Mouse (Mus musculus): ENCODE measurements around the gene Trp53. TPM values are rescaled to one million over a fixed set of nuclear protein-coding genes. Genes with fewer than 3 reads are reported as not detected.

The Trp53 gene
- polyA plus RNA-seq, 1 experiment from 2014 or later: 62.4 TPM

DNA sequence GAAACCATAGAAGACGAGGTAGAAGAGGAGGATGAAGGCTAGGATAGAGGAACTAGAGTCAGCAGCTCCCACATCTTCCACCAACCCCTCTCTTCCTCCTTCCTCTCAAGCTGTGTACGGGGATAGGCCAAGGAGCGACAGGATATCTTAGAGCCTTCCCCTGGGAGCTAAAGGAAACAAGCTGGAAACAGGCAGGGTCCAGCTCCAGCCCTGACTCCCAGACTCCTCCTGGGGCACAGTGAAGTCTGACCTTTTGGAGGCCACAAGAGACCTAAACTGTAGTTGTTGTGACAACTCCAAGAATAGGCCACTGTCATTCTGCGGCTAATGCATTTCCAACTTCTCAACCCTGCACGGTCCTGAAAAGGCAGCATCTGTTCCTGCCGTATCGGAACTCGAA, 23.4 kb downstream of the Trp53 start:
- H3K36me3 ChIP-seq (replicated peaks): peaks cover 3% of the 10 kb centered on the region; the same call in 1 of the 2 replicates
- 75% methylated on average over 8 of the region's 8 CpGs for WGBS (ENCODE audit: insufficient replicate concordance)
- H3K9ac ChIP-seq: no peak overlapping the region
- no peak overlapping the region for H3K4me3 ChIP-seq (replicated peaks)
- peaks cover 13% of the 10 kb centered on the region; the same call in 1 of the 2 replicates for H3K27me3 ChIP-seq
- H3K9me3 ChIP-seq (replicated peaks): no peaks in the 10 kb centered on the region
- peak overlapping the region; percentile 99 for H3K4me2 ChIP-seq
- no peak for ATAC-seq (ENCODE audit: insufficient read depth)
- H3K27ac ChIP-seq (replicated peaks): peak overlapping the region; percentile 83
- H3K4me1 ChIP-seq (replicated peaks): peaks cover 86% of the 10 kb centered on the region

DNA sequence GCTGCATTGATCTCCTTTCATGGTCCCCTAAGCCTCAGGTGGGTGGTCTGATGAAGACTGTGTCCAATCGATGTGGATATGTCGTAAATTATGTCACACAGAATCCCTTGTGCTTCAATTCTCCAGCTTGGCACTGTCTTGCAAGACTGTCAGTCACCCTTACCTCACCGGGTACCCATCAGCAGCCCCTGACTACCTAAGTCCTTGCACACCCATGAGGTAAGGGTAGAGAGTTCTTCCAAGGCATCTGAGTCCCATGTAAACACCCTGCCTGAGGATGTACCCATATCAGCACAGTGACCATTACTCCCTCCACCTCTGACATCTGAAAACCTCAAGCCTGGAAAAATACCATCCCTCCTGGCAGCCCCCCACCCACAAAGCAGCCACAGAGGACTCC, 24.2 kb downstream of the Trp53 start:
- H3K4me1 ChIP-seq (replicated peaks): peaks cover 86% of the 10 kb centered on the region

DNA sequence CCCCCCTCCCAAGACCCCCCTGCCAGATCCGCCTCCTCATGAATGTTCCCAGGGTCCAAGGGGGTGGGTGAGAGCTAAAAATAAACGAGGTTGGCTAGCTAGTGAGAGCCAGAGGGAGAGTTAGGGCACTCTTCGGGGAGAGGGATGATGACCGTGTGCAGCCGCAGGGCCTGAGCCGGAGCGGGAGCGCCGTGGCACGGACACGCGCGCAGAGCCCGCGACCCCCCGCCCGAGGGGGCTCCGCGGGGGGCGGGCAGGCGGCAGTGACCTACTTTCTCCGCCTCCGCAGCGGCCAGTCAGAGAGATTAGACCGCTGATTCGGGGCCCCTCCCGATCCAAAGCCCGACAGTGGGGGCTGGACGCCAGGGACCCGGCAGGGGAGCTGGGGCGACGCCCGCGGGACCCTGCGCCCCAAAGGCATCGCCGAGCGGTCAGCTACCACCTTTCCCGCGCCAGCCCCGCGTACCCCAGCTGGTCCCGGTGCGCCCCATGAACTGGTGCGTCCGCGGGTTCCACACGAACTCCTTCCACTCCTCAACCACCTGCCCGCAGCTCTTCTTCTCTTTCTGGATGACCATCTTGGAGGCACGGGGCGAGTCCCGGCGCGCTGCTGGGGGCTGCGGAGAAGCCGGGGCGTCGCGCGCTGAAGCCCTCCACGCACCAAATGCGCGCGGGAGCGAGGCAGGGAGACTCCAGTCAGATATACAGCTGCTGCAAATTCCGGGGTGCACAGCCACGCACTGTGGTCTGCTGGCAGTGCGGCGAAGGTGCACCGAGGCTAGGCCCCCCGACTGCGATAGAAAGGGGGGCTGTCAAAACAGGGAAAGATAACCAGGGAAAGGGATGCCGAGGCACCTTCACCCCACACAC, 24.9 kb downstream of the Trp53 start:
- Histone ChIP-seq H3K27me3 (peaks cover 13% of the 10 kb centered on the region; the same call in 1 of the 2 replicates), H3K27ac (replicated peaks) (peak overlapping the region; percentile 83), H3K36me3 (replicated peaks) (peaks cover 3% of the 10 kb centered on the region; the same call in 1 of the 2 replicates), H3K4me1 (replicated peaks) (peaks cover 86% of the 10 kb centered on the region), H3K4me2 (peak overlapping the region; percentile 99), H3K9ac (peak overlapping the region; percentile 79), H3K4me3 (replicated peaks) (peak overlapping the region; percentile 75), H3K9me3 (replicated peaks) (no peaks in the 10 kb centered on the region)
- peak; percentile 11 for ATAC-seq (ENCODE audit: insufficient read depth)
- under 1% methylated on average over 71 of the region's 73 CpGs for WGBS (ENCODE audit: insufficient replicate concordance)

More for the DNA sequence above, 24.2 kb downstream of the Trp53 start:
- peaks cover 13% of the 10 kb centered on the region; the same call in 1 of the 2 replicates for H3K27me3 ChIP-seq
- H3K4me2 ChIP-seq: peak overlapping the region; percentile 99
- WGBS (ENCODE audit: insufficient replicate concordance): 58% methylated on average over 3 of the region's 3 CpGs
- H3K4me3 ChIP-seq (replicated peaks): peak overlapping the region; percentile 75
- H3K9ac ChIP-seq: peak overlapping the region; percentile 79
- no peak for ATAC-seq (ENCODE audit: insufficient read depth)
- H3K36me3 ChIP-seq (replicated peaks): peaks cover 3% of the 10 kb centered on the region; the same call in 1 of the 2 replicates
- no peaks in the 10 kb centered on the region for H3K9me3 ChIP-seq (replicated peaks)
- peak overlapping the region; percentile 83 for H3K27ac ChIP-seq (replicated peaks)

DNA sequence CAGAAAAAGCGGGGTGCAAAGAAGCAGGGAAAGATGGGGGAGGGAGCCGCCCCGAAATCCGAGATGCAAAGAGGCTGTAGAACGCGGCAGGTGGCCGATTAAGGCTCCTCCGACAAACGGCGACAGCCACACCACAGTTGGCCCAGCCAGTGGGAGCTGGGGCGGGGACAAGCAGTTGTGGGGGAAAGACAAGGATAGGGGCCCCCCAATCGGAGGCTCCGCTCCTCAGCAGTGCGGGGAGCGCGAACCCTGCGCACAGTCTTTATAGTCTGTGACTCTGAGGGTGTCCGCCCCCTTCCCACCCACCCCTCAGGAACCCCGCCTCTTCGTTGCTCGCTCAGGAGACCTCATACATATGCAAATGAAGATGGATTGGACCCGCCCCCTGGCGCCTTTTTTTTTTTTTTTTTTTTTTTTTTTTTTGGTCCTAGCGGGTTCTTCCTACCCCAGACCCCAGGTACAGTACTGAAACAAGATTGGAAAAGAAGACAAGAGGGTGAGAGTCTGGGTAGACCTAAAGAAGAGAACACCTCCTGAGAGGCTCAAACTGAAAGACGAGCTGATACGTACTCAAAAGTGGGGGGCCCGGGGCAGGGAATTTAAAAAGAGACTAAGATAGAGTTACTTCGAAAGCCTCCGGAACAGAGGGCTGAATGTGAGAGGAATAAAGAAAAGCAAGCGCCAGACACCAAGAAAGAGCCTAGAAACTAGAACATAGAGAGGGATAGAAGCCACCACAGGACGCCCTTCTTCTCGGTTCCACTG, 25.7 kb downstream of the Trp53 start, which contains the start of gene Atp1b2:
Atp1b2 (minus strand) TSS at position 217 of the 765 bp plus-strand sequence.
- H3K4me3 ChIP-seq (replicated peaks): peak within 1 kb of the TSS; percentile 75
- peak within 1 kb of the TSS; percentile 83 for H3K27ac ChIP-seq (replicated peaks)
- H3K27me3 ChIP-seq: peaks cover 13% of the 10 kb centered on the region; the same call in 1 of the 2 replicates
- ATAC-seq (ENCODE audit: insufficient read depth): peak; percentile 91
- H3K9ac ChIP-seq: peak within 1 kb of the TSS; percentile 79
- 0 out of 2 replicates have a peak, but pooled peaks cover 1% of the 10 kb centered on the region for H3K36me3 ChIP-seq (replicated peaks)
- WGBS (ENCODE audit: insufficient replicate concordance): 1% methylated on average over 31 of the region's 32 CpGs
- peak within 1 kb of the TSS; percentile 99 for H3K4me2 ChIP-seq
- no peaks in the 10 kb centered on the region for H3K9me3 ChIP-seq (replicated peaks)
- H3K4me1 ChIP-seq (replicated peaks): peaks cover 83% of the 10 kb centered on the region

DNA sequence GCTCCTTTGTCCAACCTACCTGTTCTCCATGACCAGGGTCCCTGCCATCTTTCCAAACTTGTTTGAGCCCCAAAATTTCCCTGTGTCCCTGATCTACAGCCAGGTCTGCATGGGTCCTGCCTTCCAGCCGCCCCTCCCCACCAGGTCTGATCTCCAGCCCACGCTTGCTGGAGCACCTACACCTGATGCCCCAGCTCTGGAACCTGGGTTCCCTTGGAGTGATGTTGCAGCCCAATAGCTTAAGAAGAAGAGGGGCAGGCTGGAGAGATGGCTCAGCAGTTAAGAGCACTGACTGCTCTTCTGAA, 26.3 kb downstream of the Trp53 start:
- ATAC-seq (ENCODE audit: insufficient read depth): no peak
- Histone ChIP-seq H3K4me1 (replicated peaks) (peaks cover 78% of the 10 kb centered on the region), H3K36me3 (replicated peaks) (no peaks in the 10 kb centered on the region), H3K27me3 (peaks cover 13% of the 10 kb centered on the region; the same call in 1 of the 2 replicates), H3K9me3 (replicated peaks) (no peaks in the 10 kb centered on the region), H3K4me3 (replicated peaks) (peak overlapping the region; percentile 75), H3K27ac (replicated peaks) (peak overlapping the region; percentile 83), H3K9ac (peak overlapping the region; percentile 79), H3K4me2 (peak overlapping the region; percentile 99)
- WGBS (ENCODE audit: insufficient replicate concordance): 68% methylated on average over 2 of the region's 2 CpGs

DNA sequence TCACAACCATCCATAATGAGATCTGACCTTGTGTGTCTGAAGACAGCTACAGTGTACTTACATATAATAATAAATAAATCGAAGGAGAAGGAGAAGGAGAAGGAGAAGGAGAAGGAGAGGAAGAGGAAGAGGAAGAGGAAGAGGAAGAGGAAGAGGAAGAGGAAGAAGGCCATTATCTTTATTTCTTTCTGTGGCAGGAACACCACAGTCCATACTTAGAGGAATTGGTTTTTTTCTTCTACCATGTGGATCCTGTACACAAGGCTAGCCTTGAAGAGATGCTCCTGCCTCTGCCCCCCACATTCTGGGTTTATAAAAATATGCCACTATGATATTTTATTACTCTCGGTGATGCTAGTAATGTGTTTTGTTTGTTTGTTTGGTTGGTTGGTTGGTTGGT, 26.7 kb downstream of the Trp53 start:
- no peak overlapping the region for H3K9ac ChIP-seq
- H3K4me1 ChIP-seq (replicated peaks): peaks cover 74% of the 10 kb centered on the region
- H3K27ac ChIP-seq (replicated peaks): peak overlapping the region; percentile 29; the same call in 1 of the 2 replicates
- 64% methylated on average over 2 of the region's 2 CpGs for WGBS (ENCODE audit: insufficient replicate concordance)
- H3K9me3 ChIP-seq (replicated peaks): no peaks in the 10 kb centered on the region
- no peaks in the 10 kb centered on the region for H3K36me3 ChIP-seq (replicated peaks)
- no peak overlapping the region for H3K4me3 ChIP-seq (replicated peaks)
- H3K27me3 ChIP-seq: peaks cover 13% of the 10 kb centered on the region; the same call in 1 of the 2 replicates
- ATAC-seq (ENCODE audit: insufficient read depth): no peak
- H3K4me2 ChIP-seq: peak overlapping the region; percentile 99; the same call in 1 of the 2 replicates

DNA sequence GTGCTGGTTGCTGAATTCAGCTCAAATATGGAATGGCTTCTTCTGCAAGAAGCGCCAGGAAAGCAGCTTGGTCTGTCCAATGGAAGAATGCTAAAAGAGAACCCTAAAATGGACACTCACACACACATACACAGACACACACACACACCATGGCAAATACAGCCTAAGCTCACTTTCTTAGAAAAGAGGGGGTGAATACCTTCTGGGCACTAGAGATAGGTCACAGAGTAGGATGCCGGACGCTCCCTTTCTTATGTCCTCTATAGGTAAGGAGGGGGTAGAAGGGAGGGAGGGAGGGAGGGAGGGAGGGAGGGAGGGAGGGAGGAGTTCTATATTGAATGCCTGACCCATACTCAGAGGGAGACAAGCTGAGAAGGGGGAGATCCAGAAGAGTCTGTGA, 28.4 kb downstream of the Trp53 start:
- Histone ChIP-seq H3K27me3 (peaks cover 13% of the 10 kb centered on the region; the same call in 1 of the 2 replicates), H3K36me3 (replicated peaks) (no peaks in the 10 kb centered on the region), H3K27ac (replicated peaks) (peak overlapping the region; percentile 74), H3K9me3 (replicated peaks) (no peaks in the 10 kb centered on the region), H3K4me2 (peak overlapping the region; percentile 38; the same call in 1 of the 2 replicates), H3K4me1 (replicated peaks) (peaks cover 68% of the 10 kb centered on the region), H3K9ac (peak overlapping the region; percentile 25; the same call in 1 of the 2 replicates), H3K4me3 (replicated peaks) (no peak overlapping the region)
- no peak for ATAC-seq (ENCODE audit: insufficient read depth)
- 27% methylated on average over 3 of the region's 3 CpGs for WGBS (ENCODE audit: insufficient replicate concordance)

DNA sequence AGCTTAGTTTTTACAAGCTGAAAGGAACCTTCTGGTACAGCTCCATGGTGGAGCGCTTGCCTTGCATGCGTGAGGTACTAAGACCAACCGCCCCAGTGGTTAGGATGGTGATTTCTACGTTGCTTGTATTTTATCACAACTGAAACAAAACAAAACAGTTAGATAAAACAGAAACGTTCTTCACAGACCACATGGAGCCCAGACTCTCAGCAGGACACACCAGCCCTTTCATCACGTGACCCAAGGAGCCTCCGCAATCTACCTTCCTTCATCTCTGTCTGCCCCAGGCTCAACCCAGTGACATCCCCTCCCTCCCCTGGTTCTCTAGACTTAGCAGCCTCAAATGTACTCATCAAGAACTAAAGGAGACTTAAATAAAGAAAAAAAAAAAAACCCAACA, 29.3 kb downstream of the Trp53 start:
- Histone ChIP-seq H3K36me3 (replicated peaks) (no peaks in the 10 kb centered on the region), H3K9ac (no peak overlapping the region), H3K4me3 (replicated peaks) (no peak overlapping the region), H3K4me1 (replicated peaks) (peaks cover 67% of the 10 kb centered on the region), H3K27ac (replicated peaks) (peak overlapping the region; percentile 74), H3K9me3 (replicated peaks) (no peaks in the 10 kb centered on the region), H3K4me2 (peak overlapping the region; percentile 38; the same call in 1 of the 2 replicates), H3K27me3 (peaks cover 10% of the 10 kb centered on the region; the same call in 1 of the 2 replicates)
- 19% methylated on average over 7 of the region's 7 CpGs for WGBS (ENCODE audit: insufficient replicate concordance)
- peak; percentile 14; the same call in 1 of the 2 replicates for ATAC-seq (ENCODE audit: insufficient read depth)

DNA sequence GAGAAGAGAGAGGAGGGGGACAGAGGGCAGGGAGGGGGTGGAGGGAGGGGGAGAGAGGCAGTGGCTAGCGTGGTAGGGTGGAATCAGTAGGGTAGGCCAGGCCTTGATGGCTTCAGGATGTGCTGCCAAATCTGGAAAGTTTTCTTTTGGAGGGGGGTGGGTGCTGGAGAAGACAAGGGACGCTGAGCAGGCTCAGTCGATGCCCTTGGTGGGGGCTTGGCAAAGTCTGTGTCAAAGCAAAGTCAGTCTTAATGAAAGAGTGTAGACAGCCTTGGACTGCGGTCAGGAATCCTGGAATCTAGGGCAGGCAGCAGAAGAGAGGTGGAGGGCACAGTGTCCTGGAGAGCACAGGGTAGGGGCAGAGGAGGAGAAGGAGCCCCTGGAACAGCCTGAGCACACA, 30.7 kb downstream of the Trp53 start:
- WGBS (ENCODE audit: insufficient replicate concordance): 75% methylated on average over 4 of the region's 4 CpGs
- peaks cover 5% of the 10 kb centered on the region; the same call in 1 of the 2 replicates for H3K27me3 ChIP-seq
- H3K4me2 ChIP-seq: no peak overlapping the region
- H3K9me3 ChIP-seq (replicated peaks): no peaks in the 10 kb centered on the region
- no peak overlapping the region for H3K4me3 ChIP-seq (replicated peaks)
- H3K27ac ChIP-seq (replicated peaks): no peak overlapping the region
- H3K9ac ChIP-seq: no peak overlapping the region
- H3K36me3 ChIP-seq (replicated peaks): no peaks in the 10 kb centered on the region
- ATAC-seq (ENCODE audit: insufficient read depth): no peak
- H3K4me1 ChIP-seq (replicated peaks): peaks cover 56% of the 10 kb centered on the region

DNA sequence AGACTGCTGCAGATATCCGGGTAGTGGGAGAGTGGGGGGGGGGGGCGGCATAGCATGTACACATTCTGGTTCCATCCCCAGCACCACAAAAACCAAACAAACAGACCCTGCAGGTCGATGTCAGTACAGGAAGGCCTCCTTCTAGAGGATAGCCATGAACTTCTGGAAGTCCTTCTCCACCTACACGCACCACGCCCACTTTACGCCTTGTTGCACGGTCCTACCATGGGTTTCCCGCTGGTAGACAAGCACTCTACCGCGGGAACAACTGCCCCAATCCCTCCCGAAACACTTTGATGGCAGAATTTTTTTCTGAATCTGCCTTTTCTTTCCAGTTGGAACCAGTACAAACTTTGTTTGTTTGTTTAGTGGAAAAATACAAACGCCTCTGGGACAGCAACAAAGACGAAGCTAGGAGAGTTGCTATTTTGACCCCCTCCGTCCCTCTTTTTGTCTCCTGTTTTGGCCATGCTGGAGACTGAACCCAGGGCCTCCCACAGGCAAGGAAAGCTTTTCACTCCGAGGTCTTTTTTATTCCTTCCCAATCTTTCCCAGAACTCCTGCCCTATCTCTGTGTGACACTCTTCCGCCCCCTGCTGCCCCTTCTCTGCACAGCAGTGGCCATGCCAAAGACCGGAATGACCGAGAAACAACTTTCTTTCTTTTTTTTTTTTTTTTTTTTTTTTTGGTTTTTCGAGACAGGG, 33.5 kb downstream of the Trp53 start:
- H3K9ac ChIP-seq: peak overlapping the region; percentile 58; the same call in 1 of the 2 replicates
- H3K4me3 ChIP-seq (replicated peaks): peak overlapping the region; percentile 57
- no peaks in the 10 kb centered on the region for H3K9me3 ChIP-seq (replicated peaks)
- peak overlapping the region; percentile 91 for H3K4me2 ChIP-seq
- no peaks in the 10 kb centered on the region for H3K36me3 ChIP-seq (replicated peaks)
- H3K27me3 ChIP-seq: peaks cover 20% of the 10 kb centered on the region
- WGBS (ENCODE audit: insufficient replicate concordance): 6% methylated on average over 19 of the region's 19 CpGs
- H3K4me1 ChIP-seq (replicated peaks): peaks cover 53% of the 10 kb centered on the region
- H3K27ac ChIP-seq (replicated peaks): 0 out of 2 replicates have a peak overlapping the region, but pooled peaks have one; percentile 55
- peak; percentile 63 for ATAC-seq (ENCODE audit: insufficient read depth)

Measured in liver, embryonic 15.5 days (tissue).